Mouse (Mus musculus): ENCODE data around the gene Hydin.

GRCm38 (mm10) chr8:110230803-110231202, 36.0 kb upstream of the Hydin start:
- TF ChIP-seq CTCF (IDR thresholded peaks at IDR 0.05 in 2 of 3, conservative IDR thresholded peaks at IDR 0.05 in 1 of 3; ENCODE audit: control insufficient read depth in 1 of 3, insufficient read depth in 1 of 3, low read depth in 2 of 3, low read length in 3 of 3, poor library complexity in 1 of 3, severe bottlenecking in 1 of 3) = no peak
- no peak for TF ChIP-seq MEF2A (IDR thresholded peaks at IDR 0.05; ENCODE audit: extremely low read depth, insufficient replicate concordance, low read depth, low read length, poor library complexity, severe bottlenecking)
- no peak for TF ChIP-seq EP300 (IDR thresholded peaks at IDR 0.05; ENCODE audit: low read depth in 1 of 2, low read length in 2 of 2)
- TF ChIP-seq POLR2A (IDR thresholded peaks at IDR 0.05; ENCODE audit: control insufficient read depth in 1 of 2, insufficient read depth in 1 of 2, low read depth in 1 of 2, low read length in 2 of 2, poor library complexity in 1 of 2) = no peak
- no peak for TF ChIP-seq NELFE (IDR thresholded peaks at IDR 0.05; ENCODE audit: low read depth, low read length)
- no peak for TF ChIP-seq TCF12 (IDR thresholded peaks at IDR 0.05; ENCODE audit: low read depth, low read length)
- no peak for TF ChIP-seq ZC3H11A (IDR thresholded peaks at IDR 0.05; ENCODE audit: low read depth, low read length)
- no peak for TF ChIP-seq UBTF (IDR thresholded peaks at IDR 0.05; ENCODE audit: borderline replicate concordance, insufficient read depth, low read depth, low read length)
- no peak for TF ChIP-seq E2F4 (IDR thresholded peaks at IDR 0.05; ENCODE audit: borderline replicate concordance, low read depth, low read length)
- TF ChIP-seq USF1 (IDR thresholded peaks at IDR 0.05; ENCODE audit: low read depth, low read length) = no peak
- no peak for TF ChIP-seq BHLHE40 (IDR thresholded peaks at IDR 0.05; ENCODE audit: borderline replicate concordance, low read depth, low read length)
- TF ChIP-seq ELF1 (IDR thresholded peaks at IDR 0.05; ENCODE audit: low read depth, low read length) = no peak

Data from MEL (cell line).